Mouse (Mus musculus): ENCODE measurements around the gene Auh.

DNA sequence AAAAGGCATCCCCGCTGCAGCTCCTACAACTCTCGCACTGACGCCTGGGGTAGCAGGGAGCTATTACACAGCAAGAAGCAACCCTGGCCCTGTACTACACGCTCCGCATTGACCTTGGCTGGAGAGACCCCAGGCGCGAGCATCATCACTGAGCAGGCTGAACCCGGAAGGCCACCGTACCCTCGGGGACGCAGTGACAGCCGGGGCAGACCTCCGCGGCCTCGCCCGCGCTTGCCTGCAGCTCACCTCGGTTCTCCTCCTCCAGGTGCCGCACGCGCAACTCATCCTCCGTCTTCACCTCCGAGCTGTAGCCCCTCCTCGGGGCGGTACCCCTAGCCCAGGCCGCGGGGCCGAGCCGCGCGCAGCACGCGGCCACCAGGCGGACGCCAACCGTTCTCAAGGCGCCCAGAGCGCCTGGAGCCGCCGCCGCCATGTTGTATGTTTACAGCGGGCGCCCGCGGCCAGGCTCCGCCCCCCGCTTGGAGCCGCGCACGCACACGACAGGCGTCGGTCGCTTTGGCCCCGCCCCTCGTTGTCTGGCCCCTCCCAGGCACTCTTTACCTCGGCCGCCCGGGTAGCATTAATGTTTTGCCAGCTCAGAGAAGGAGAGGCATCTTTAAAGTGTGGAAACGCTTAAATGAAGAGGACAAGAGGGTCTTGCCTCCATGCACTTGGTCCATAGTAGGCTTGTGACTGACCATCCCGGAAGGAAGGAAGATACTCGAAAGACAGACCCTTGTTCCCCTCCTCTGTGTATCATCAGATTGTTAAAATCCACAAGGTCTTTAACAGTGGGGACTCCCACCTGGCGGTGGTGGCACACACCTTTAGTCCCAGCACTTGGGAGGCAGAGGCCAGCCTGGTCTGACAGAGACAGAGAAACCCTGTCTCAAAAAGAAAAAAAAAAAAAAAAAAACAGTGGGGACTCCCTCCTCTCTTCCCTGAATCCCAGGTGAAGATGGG, at the start of gene Auh:
- TF ChIP-seq POLR2A (IDR thresholded peaks at IDR 0.05; ENCODE audit: low read depth, low read length) (peak; percentile 69), CTCF (IDR thresholded peaks at IDR 0.05; ENCODE audit: extremely low read depth, insufficient read length, insufficient replicate concordance, low read depth, low read length) (0 out of 2 replicates have a peak, but pooled peaks have one; percentile 19)

Data from small intestine, adult 2 months (tissue).